In the genomic region with DNA sequence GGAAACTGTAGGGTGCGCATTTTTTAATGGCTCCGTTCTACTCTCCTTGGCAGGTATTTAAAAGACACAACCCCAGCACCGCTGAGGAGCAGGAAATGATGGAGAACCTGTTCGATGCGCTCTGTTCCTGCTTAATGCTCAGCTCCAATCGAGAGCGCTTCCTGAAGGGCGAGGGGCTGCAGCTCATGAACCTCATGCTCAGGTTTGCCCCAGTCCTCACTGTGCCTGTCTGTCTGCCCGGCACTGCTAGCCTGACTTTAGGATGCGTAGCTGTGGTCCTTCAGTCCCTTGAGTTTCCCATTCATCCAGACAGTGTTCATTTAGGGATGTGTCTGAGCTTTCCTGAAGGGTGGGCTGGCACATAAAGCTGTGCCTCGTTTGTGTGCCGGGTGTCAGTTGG, we compare ENCODE assay signal across 26 mouse cellular contexts.
DNase-seq lines count a peak whose midpoint lies in the region; ATAC-seq and TF ChIP-seq lines count a peak whose summit lies in the region.
"Had no signal": no experiment of that assay in that cellular context is flagged by ENCODE, and none has a peak within 500 bp of the region (broad histone marks: within the 10 kb centered on the region; RNA-seq: fewer than 3 reads in every experiment).

No protein-coding gene starts in this region.

- no peaks in the 10 kb centered on the region for H3K27me3 ChIP-seq in heart, embryonic 11.5 days (ENCODE audit: control insufficient read depth, insufficient read depth, low read length)
- no peaks in the 10 kb centered on the region for H3K27me3 ChIP-seq in heart, embryonic 16.5 days (ENCODE audit: control insufficient read depth, insufficient read depth, low read length)
- H3K27me3 ChIP-seq in heart, adult 2 months (ENCODE audit: control insufficient read depth, insufficient read depth, low read length): no peaks in the 10 kb centered on the region
- no peaks in the 10 kb centered on the region for H3K27me3 ChIP-seq in midbrain, embryonic 14.5 days (ENCODE audit: control insufficient read depth, insufficient read depth, low read length)
- no peaks in the 10 kb centered on the region for H3K27me3 ChIP-seq in midbrain, postnatal 0 days (ENCODE audit: insufficient read depth, low read length)
- no peaks in the 10 kb centered on the region for H3K27me3 ChIP-seq in limb, embryonic 15.5 days
- H3K27me3 ChIP-seq: embryonic facial prominence, embryonic 12.5 days; forebrain, embryonic 15.5 days; intestine, embryonic 15.5 days; liver, embryonic 15.5 days had no signal

- no peak overlapping the region for H3K9ac ChIP-seq in heart, embryonic 11.5 days (ENCODE audit: low read depth, low read length)
- H3K9ac ChIP-seq in heart, embryonic 16.5 days (ENCODE audit: low read length): no peak overlapping the region; the same call in 1 of the 2 replicates
- no peak overlapping the region for H3K9ac ChIP-seq in heart, adult 2 months (ENCODE audit: low read depth, low read length)
- H3K9ac ChIP-seq in midbrain, embryonic 14.5 days (replicated peaks; ENCODE audit: low read length): no peak overlapping the region
- H3K9ac ChIP-seq in midbrain, postnatal 0 days (replicated peaks; ENCODE audit: low read length, poor library complexity, severe bottlenecking): no peak overlapping the region
- no peak overlapping the region for H3K9ac ChIP-seq in limb, embryonic 15.5 days
- H3K9ac ChIP-seq: embryonic facial prominence, embryonic 12.5 days; forebrain, embryonic 15.5 days; intestine, embryonic 15.5 days; liver, embryonic 15.5 days; lung, embryonic 14.5 days had no signal

- 91% methylated on average over 12 of the region's 12 CpGs for WGBS in heart, embryonic 11.5 days (ENCODE audit: insufficient replicate concordance)
- WGBS in heart, embryonic 16.5 days: 91% methylated on average over 12 of the region's 12 CpGs
- WGBS in heart, adult 2 months: 92% methylated on average over 12 of the region's 12 CpGs
- 90% methylated on average over 12 of the region's 12 CpGs for WGBS in midbrain, embryonic 14.5 days
- 87% methylated on average over 12 of the region's 12 CpGs for WGBS in midbrain, postnatal 0 days
- WGBS in limb, embryonic 15.5 days: 80% methylated on average over 12 of the region's 12 CpGs

- TF ChIP-seq POLR2A in heart, adult 2 months (IDR thresholded peaks at IDR 0.05; ENCODE audit: insufficient read depth, low read depth, low read length): no peak

- no peak overlapping the region for H3K4me3 ChIP-seq in heart, embryonic 11.5 days (ENCODE audit: low read depth, low read length)
- H3K4me3 ChIP-seq in heart, embryonic 16.5 days (ENCODE audit: low read length): no peak overlapping the region
- no peak overlapping the region for H3K4me3 ChIP-seq in heart, adult 2 months
- H3K4me3 ChIP-seq in midbrain, embryonic 14.5 days (replicated peaks; ENCODE audit: low read depth, low read length): no peak overlapping the region
- H3K4me3 ChIP-seq in midbrain, postnatal 0 days (ENCODE audit: low read depth, low read length): no peak overlapping the region
- no peak overlapping the region for H3K4me3 ChIP-seq in limb, embryonic 15.5 days
- H3K4me3 ChIP-seq: embryonic facial prominence, embryonic 12.5 days; forebrain, embryonic 15.5 days; intestine, embryonic 15.5 days; layer of hippocampus, adult 2 months; liver, embryonic 15.5 days had no signal

- no peaks in the 10 kb centered on the region for H3K9me3 ChIP-seq in heart, embryonic 11.5 days (replicated peaks; ENCODE audit: control insufficient read depth, low read length)
- H3K9me3 ChIP-seq in heart, embryonic 16.5 days (replicated peaks; ENCODE audit: control insufficient read depth, low read length): no peaks in the 10 kb centered on the region
- H3K9me3 ChIP-seq in midbrain, embryonic 14.5 days (ENCODE audit: control insufficient read depth, low read length): no peaks in the 10 kb centered on the region
- no peaks in the 10 kb centered on the region for H3K9me3 ChIP-seq in midbrain, postnatal 0 days (ENCODE audit: low read length)
- H3K9me3 ChIP-seq in limb, embryonic 15.5 days: no peaks in the 10 kb centered on the region
- H3K9me3 ChIP-seq: embryonic facial prominence, embryonic 12.5 days; forebrain, embryonic 15.5 days; intestine, embryonic 15.5 days; liver, embryonic 15.5 days had no signal

- TF ChIP-seq CTCF in heart, adult 2 months (IDR thresholded peaks at IDR 0.05): no peak
- TF ChIP-seq CTCF in midbrain, postnatal 0 days (IDR thresholded peaks at IDR 0.05): no peak

- peaks cover 43% of the 10 kb centered on the region for H3K4me1 ChIP-seq in heart, embryonic 11.5 days (ENCODE audit: control insufficient read depth, insufficient read depth, low read length)
- peaks cover 29% of the 10 kb centered on the region for H3K4me1 ChIP-seq in heart, embryonic 16.5 days (ENCODE audit: control insufficient read depth, insufficient read depth, low read length)
- H3K4me1 ChIP-seq in heart, adult 2 months (ENCODE audit: control insufficient read depth, insufficient read depth, low read length): peaks cover 3% of the 10 kb centered on the region; the same call in 1 of the 2 replicates
- peaks cover 14% of the 10 kb centered on the region for H3K4me1 ChIP-seq in midbrain, embryonic 14.5 days (ENCODE audit: control insufficient read depth, insufficient read depth, low read length)
- peaks cover 6% of the 10 kb centered on the region; the same call in 1 of the 2 replicates for H3K4me1 ChIP-seq in midbrain, postnatal 0 days (ENCODE audit: insufficient read depth, low read length)
- H3K4me1 ChIP-seq in limb, embryonic 15.5 days: peaks cover 16% of the 10 kb centered on the region
- H3K4me1 ChIP-seq: embryonic facial prominence, embryonic 12.5 days; intestine, embryonic 15.5 days had no signal

- no peak for ATAC-seq in heart, embryonic 11.5 days (replicated peaks; ENCODE audit: insufficient number of reproducible peaks, low FRiP score, low TSS enrichment)
- no peak for ATAC-seq in heart, embryonic 16.5 days (replicated peaks; ENCODE audit: extremely low read depth, insufficient read depth, low FRiP score)
- ATAC-seq in midbrain, embryonic 14.5 days (ENCODE audit: low FRiP score, low TSS enrichment): no peak
- ATAC-seq in midbrain, postnatal 0 days (ENCODE audit: low FRiP score): no peak
- ATAC-seq in limb, embryonic 15.5 days (ENCODE audit: insufficient number of reproducible peaks, low FRiP score, low TSS enrichment, low read depth): no peak
- ATAC-seq: forebrain, embryonic 15.5 days; hindbrain, postnatal 0 days; intestine, embryonic 15.5 days had no signal

- no peak for TF ChIP-seq EP300 in heart, adult 2 months (IDR thresholded peaks at IDR 0.05; ENCODE audit: insufficient read depth, low read depth, low read length)

- H3K4me2 ChIP-seq in heart, embryonic 11.5 days: peak overlapping the region; percentile 46
- H3K4me2 ChIP-seq in heart, embryonic 16.5 days (ENCODE audit: low read depth, low read length): peak overlapping the region; percentile 58; the same call in 1 of the 2 replicates
- no peak overlapping the region for H3K4me2 ChIP-seq in midbrain, embryonic 14.5 days (ENCODE audit: low read length)
- H3K4me2 ChIP-seq in midbrain, postnatal 0 days (ENCODE audit: low read depth, low read length, poor library complexity, severe bottlenecking): no peak overlapping the region
- no peak overlapping the region for H3K4me2 ChIP-seq in limb, embryonic 15.5 days
- H3K4me2 ChIP-seq: embryonic facial prominence, embryonic 12.5 days; forebrain, embryonic 15.5 days; intestine, embryonic 15.5 days; liver, embryonic 15.5 days; lung, embryonic 14.5 days had no signal

- H3K36me3 ChIP-seq in heart, embryonic 11.5 days (ENCODE audit: control insufficient read depth, insufficient read depth, low read length): no peaks in the 10 kb centered on the region
- no peaks in the 10 kb centered on the region; the same call in 1 of the 2 replicates for H3K36me3 ChIP-seq in heart, embryonic 16.5 days (ENCODE audit: control insufficient read depth, insufficient read depth)
- H3K36me3 ChIP-seq in heart, adult 2 months (ENCODE audit: control insufficient read depth, insufficient read depth, low read length): no peaks in the 10 kb centered on the region
- H3K36me3 ChIP-seq in midbrain, embryonic 14.5 days (ENCODE audit: control insufficient read depth, insufficient read depth, low read length): peaks cover 22% of the 10 kb centered on the region
- H3K36me3 ChIP-seq in midbrain, postnatal 0 days (ENCODE audit: insufficient read depth, low read length): peaks cover 4% of the 10 kb centered on the region; the same call in 1 of the 2 replicates
- H3K36me3 ChIP-seq in limb, embryonic 15.5 days: 0 out of 2 replicates have a peak, but pooled peaks cover 8% of the 10 kb centered on the region
- H3K36me3 ChIP-seq: intestine, embryonic 15.5 days had no signal

- intact Hi-C loops in heart, postnatal 36 days (cut with DNase I): no loop called here
- intact Hi-C loops in heart, adult 2 months (cut with DNase I): loop anchor here (5.0 kb wide), 1 partner anchor 53 kb away; no protein-coding TSS in a partner anchor

- DNase-seq in heart, postnatal 36 days: no peak
- no peak for DNase-seq in heart, adult 2 months
- no peak for DNase-seq in midbrain, embryonic 14.5 days
- DNase-seq in midbrain, postnatal 0 days (ENCODE audit: low spot score): no peak
- DNase-seq in thymus, postnatal 25 days: no peak
- DNase-seq: adrenal gland, postnatal 25 days; B cell, adult 2 months; cerebellum, adult 11-12 months; cerebellum, adult 9-11 months; embryo, embryonic 11 days; gastrocnemius, postnatal 10 days; kidney, adult 2 months; kidney, postnatal 36 days; left cerebral cortex, postnatal 4 days; lung, embryonic 14.5 days; lung, postnatal 14 days; right cerebral cortex, adult 18-20 months had no signal

- no peaks in the 10 kb centered on the region for H3K79me2 ChIP-seq in heart, adult 2 months (replicated peaks; ENCODE audit: control insufficient read depth, insufficient read depth, low read length)

- H3K27ac ChIP-seq in heart, embryonic 11.5 days (ENCODE audit: low read depth, low read length): peak overlapping the region; percentile 70
- peak overlapping the region; percentile 91 for H3K27ac ChIP-seq in heart, embryonic 16.5 days (ENCODE audit: low read length)
- H3K27ac ChIP-seq in heart, adult 2 months: no peak overlapping the region
- H3K27ac ChIP-seq in midbrain, embryonic 14.5 days (replicated peaks; ENCODE audit: low read depth, low read length): peak overlapping the region; percentile 72; the same call in 1 of the 2 replicates
- no peak overlapping the region for H3K27ac ChIP-seq in midbrain, postnatal 0 days (ENCODE audit: low read depth, low read length)
- 0 out of 2 replicates have a peak overlapping the region, but pooled peaks have one; percentile 1 for H3K27ac ChIP-seq in limb, embryonic 15.5 days
- H3K27ac ChIP-seq: embryonic facial prominence, embryonic 12.5 days; hindbrain, postnatal 0 days; intestine, embryonic 15.5 days; layer of hippocampus, adult 2 months; liver, embryonic 15.5 days had no signal

Comparison
In these comparisons a context has a peak if more than half of its experiments do, and no peak if none do; other contexts are left out.
1. H3K27ac ChIP-seq: peak in heart, embryonic 11.5 days (single experiment), heart, embryonic 16.5 days (single experiment), midbrain, embryonic 14.5 days (single experiment) and limb, embryonic 15.5 days (single experiment); none in heart, adult 2 months (single experiment) and midbrain, postnatal 0 days (single experiment).
2. H3K4me2 ChIP-seq: peak in heart, embryonic 11.5 days (single experiment) and heart, embryonic 16.5 days (single experiment); none in midbrain, embryonic 14.5 days (single experiment), midbrain, postnatal 0 days (single experiment) and limb, embryonic 15.5 days (single experiment).